Mouse (Mus musculus) neural tube, embryonic 10.5 days (tissue): ENCODE measurements at regions not wholly inside any gene's neighbourhood (a gene's known extent, or its start where the extent isn't known, plus 50 kb on each side); places are given as distances from the start of the nearest gene placed in this dataset.
A peak's percentile ranks its signal among the peaks of the same experiment; 100 is the strongest.

Experiments used
- DNase-seq: peaks from one replicate; pipeline ENCODE4 v3.0.0-alpha.2; 2017; ENCODE audit warnings: low spot score; ENCODE audit errors: extremely low spot score

- no peak for DNase-seq
These were observed 60.4 kb upstream of the Cd83 start for GRCm38 (mm10) chr13:43724161-43724560.

- peak; percentile 62 for DNase-seq
These were observed 58.9 kb upstream of the Cd83 start for GRCm38 (mm10) chr13:43725698-43726097.

- no peak for DNase-seq
These were observed 57.7 kb upstream of the Cd83 start for GRCm38 (mm10) chr13:43726895-43727341.

- no peak for DNase-seq
These were observed 55.0 kb upstream of the Cd83 start for GRCm38 (mm10) chr13:43729617-43730016.

- DNase-seq = no peak
These were observed 51.5 kb upstream of the Cd83 start for GRCm38 (mm10) chr13:43733061-43733460.

- no peak for DNase-seq
These were observed 49.9 kb upstream of the Cd83 start for GRCm38 (mm10) chr13:43734641-43735040.
